Mouse (Mus musculus) WW6 (cell line): Measurements from ENCODE around the gene Cdh24.
A peak's percentile ranks its signal among the peaks of the same experiment; 100 is the strongest.

Source experiments
- DNase-seq: peaks from one replicate; pipeline ENCODE4 v3.0.0-alpha.2; 2013; ENCODE audit warnings: low read depth, low spot score

The Cdh24 gene

GRCm38 (mm10) chr14:54605752-54606321 is 35.3 kb downstream of the Cdh24 start, which contains the start of gene 4931414P19Rik:
4931414P19Rik (minus strand) TSS chr14:54605993.
- no peak for DNase-seq

DNA sequence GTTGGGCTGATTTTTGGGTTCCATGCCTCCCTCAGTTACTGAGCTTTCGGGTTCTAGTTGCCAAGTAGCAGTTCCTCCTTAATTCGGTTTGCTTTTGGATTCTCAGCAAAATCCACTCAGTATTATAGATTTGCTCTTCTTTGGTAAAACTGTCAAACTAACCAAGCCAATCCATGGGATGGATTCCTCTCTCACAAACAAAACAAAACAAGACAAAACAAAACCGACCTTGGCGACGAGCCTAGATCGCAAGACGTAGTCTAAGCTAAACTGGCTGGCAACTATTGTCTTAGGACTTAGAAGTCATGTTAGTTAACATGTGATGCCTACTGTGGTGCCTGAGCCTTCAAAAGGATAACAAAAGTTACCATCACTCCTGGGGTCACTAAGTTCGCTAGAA is 37.5 kb downstream of the Cdh24 start:
- no peak for DNase-seq

- DNase-seq = peak; percentile 94
Observed at GRCm38 (mm10) chr14:54603038-54603654, 38.0 kb downstream of the Cdh24 start.

GRCm38 (mm10) chr14:54602613-54603012 is 38.6 kb downstream of the Cdh24 start:
- no peak for DNase-seq

- no peak for DNase-seq
Observed at GRCm38 (mm10) chr14:54601601-54602000, 39.6 kb downstream of the Cdh24 start.

DNA sequence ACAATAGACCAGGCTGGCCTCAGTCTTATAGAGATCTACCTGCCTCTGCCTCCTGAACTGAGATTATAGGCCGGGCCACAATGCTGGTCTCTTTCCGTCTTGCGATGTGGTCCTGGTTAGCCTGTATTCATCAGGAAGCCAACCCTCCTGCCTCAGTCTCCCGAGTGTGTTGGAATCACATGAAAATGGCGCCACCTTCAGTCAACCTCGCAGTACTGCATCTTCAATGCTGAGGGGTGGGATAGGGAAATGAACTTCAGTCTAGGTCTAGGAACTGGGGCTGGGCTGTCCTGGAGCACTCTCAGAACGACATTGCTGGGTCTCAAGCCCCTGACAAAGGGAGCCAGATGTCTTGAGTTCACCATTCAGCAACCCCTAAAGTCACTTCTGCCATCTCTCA is 44.1 kb downstream of the Cdh24 start:
- DNase-seq = no peak

DNA sequence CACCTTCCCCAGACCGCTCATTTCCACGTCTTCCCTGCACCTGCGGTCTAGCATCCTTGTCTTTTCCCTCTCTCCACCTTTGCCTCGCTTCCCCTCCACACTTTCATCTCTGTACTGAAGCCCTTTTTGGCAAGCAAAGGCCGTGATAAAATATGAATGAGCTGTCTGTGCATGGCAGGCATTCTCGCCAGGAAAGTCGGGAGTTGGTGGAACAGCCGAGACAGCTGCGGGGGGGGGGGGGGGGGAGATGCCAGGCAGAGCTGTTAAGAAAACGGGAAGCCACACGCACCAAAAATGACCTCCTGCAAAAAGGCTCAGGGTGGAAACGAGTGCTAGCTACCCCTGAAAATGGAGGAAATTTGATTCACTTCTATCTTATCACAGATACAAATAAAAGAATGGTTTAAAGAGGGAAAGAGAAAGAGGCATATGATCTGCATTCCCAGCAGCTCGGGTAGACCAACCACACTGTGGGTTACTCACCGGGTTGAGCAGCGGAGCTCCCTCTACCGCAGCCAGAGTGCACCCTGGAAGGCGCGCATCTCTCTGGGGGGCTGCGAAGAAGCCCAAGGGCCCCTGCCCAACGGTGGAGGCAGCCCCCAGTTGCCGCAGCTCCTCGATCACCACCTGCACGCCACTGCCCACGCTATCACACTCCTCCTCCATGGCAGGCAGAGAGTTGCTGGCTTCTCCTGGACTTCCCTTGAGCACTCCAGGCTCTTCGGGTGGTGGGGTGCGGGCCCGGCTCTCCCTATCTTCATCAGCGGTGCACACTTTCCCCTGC is 46.3 kb downstream of the Cdh24 start:
- no peak for DNase-seq

DNA sequence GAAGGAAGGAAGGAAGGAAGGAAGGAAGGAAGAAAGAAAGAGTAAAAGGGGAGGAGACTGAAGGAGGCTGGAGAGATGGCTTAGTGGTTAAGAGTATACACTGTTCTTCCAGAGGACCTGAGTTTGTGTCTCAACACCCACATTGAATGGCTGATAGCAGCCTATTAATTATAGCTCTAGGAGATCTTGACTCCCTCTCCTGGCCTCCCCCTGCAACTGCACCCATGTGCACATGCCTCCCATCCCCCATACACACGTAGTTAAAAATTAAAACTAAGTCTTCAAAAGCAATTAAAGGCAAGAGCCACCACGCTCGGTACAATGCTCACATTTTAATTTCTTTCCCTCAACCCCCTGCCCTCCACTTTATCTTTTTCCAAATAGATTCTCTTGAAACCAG is 47.1 kb downstream of the Cdh24 start:
- no peak for DNase-seq

DNA sequence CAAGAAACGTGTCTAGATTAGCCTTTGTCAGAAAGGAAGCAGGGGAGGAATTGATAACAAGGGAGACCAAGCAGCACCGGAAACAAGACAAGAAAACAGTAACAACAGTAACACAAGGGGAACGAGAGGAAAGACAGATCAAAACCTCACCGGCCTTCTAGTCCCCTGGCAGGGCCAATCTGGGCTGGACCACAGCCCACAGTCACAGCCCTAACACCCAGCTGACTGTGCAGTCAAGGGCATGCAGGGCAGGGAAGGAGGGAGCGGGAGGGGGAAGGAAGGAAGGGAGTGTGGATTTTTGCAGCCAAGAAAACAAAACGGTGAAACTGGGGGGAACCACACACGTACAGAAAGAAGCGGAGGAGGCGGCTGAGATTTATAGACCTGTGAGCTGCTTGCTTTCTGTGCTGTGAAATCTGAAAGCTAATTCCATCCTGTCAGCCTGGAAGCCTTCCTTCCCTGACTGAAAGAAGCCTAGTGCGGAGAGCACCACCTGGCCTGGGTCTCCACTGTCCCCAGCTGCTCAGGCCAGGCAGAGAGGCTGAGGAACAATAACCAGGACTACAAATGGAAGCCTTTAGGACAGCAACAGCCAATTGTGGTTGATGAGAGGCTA is 48.7 kb downstream of the Cdh24 start:
- DNase-seq = no peak

DNA sequence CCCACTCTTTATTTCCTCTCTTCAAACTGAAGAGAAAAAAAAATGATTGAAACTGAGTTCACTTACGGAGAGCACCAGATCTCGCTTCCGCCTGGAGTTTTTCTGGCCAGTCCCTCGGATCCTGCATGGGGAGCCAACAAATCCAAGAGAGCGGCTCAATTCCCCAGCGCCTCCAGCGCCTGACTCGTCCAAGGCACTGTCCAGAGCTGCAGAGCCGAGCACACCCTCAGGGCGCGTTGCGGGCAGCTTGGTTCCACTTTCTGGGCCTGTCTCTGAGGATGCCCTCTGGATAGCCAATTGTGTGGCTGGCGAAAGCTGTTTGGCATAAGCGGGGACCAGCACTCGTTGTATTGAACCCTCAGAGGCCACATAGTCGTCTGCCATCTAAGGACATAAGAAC is 50.1 kb downstream of the Cdh24 start:
- no peak for DNase-seq

DNA sequence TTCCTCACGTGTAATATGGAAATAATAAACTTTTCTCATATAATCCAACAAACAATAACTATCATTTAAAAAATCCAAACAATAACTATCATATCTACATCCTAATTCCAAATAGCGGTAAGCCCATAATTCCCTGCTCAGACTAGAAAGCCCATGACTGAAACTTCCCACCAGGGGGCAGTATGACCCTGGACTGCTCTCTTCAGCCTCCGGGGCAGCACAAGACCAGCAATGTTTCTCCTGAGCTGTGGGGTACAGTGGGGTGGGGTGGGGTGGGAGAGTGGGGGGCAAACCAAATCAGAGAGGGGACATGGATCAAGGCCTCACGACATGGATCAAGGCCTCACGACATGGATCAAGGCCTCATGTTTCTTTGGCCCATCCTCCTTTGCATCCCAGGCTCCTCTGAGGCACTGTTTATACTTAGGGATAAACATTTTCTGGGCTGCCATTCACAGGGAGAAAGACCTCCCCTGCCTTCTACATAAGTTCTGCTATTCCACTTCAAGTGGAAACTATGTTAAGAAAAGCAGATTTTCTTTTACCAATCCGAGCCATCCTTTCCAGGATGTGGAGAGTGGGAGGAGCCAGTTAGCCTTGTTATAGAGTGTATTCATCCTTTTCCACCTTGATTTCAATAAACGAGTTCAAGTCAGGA is 57.4 kb downstream of the Cdh24 start:
- DNase-seq = no peak

DNA sequence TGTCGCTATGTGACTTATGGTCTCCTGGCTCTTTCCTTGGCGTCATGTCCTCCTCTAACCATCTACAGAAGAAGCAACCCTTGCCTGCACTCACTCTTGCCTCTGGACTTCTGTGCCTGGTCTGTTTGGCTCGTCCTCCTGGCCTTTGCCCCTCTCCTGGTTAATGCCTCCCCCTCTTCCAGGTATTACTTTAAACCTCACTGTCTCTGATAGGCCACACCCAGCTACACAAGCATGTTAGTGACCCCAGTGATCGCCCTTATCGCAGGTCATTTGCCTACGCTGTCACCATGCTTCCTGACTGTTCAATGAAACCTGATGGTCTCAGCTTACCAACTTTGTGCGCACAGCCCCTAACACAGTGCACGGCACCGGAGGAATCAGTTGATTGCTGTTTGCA is 58.6 kb downstream of the Cdh24 start:
- DNase-seq = no peak
